Mouse (Mus musculus) left cerebral cortex, postnatal 4 days (tissue): Measurements from ENCODE around the gene Tigd3. TPM values are rescaled to one million over a fixed set of nuclear protein-coding genes. Genes with fewer than 3 reads are reported as not detected.

Experiments used
- DNase-seq: peaks from one replicate; pipeline ENCODE4 v3.0.0-alpha.2; 2022
- intact Hi-C: fragments of 180-260 bp; cut with DNase I; formaldehyde crosslinking; loops from one replicate; pipeline ENCODE4 v1.15.1; 2025
- total RNA-seq, 2 experiments: library from RNA; stranded (reverse); gene quantifications; 2 replicates each; pipeline ENCODE4 v1.2.3; 2021

The Tigd3 gene
- total RNA-seq, 2 experiments from 2014 or later, result 10.2 to 11.7 TPM

DNA sequence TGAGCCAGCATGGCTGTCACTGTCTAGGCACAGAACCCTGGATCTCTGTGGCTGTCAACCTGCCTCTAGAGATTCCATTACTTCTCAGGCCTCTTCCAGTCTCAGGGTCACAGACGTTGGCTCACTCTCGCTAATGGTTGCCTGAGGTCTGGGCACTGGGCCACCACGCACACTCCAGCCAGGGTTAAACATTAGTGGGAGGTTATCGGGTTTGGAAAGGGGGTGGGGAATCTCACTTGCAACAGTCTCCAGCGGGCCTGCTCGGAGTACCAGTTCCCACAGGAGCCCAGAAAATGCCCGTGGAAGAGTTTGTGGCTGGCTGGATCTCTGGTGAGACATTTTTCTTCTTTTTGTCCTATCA lies 15.6 kb downstream of the Tigd3 start:
- DNase-seq, result no peak
- intact Hi-C loops, result loop anchor here (5.0 kb wide), 1 partner anchor 86 kb away; no protein-coding TSS in a partner anchor

GRCm38 (mm10) chr19:5877618-5878361 lies 16.2 kb downstream of the Tigd3 start, which contains the start of gene Slc25a45:
Gene Slc25a45 (plus strand): TSS chr19:5877808.
- intact Hi-C loops, result loop anchor here (5.0 kb wide), 1 partner anchor 85 kb away; no protein-coding TSS in a partner anchor
- DNase-seq, result peak; percentile 76

DNA sequence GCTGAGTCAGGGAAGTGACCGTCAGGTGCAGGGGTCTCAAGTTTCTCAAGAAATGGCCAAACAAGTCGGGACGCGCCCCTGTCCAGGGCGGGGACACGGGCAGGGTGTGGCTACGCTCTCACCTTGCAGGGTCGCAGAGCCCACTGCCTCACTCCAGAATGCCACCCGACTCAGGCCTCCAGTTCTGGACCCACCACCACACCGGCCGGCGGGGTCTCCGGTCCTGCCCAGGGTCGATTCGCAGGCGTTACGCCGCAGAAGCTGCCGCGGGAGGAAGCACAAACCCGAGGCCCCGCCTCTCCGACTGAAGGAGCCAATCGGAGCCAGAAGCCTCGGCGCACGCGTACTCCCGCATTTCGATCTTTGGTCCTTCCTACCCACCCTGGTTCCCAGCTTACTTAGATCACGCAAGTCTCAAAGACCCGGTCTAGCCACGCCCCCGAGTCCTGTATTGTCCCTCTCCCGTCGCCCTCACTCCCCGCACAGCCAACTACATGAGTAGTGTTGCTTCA lies 18.9 kb downstream of the Tigd3 start, which contains the start of gene Frmd8:
TSS of gene Frmd8 (minus strand) at position 306 of the 512 bp plus-strand sequence.
- intact Hi-C loops, result loop anchor here (5.0 kb wide), 1 partner anchor 83 kb away; no protein-coding TSS in a partner anchor

GRCm38 (mm10) chr19:5874391-5874968 lies 19.5 kb downstream of the Tigd3 start:
- no peak for DNase-seq
- intact Hi-C loops, result no loop called here

More for the DNA sequence above, 18.9 kb downstream of the Tigd3 start, which contains the start of gene Frmd8:
- peak; percentile 95 for DNase-seq

GRCm38 (mm10) chr19:5872931-5873556 lies 20.9 kb downstream of the Tigd3 start:
- intact Hi-C loops, result no loop called here
- no peak for DNase-seq

GRCm38 (mm10) chr19:5872528-5872927 lies 21.4 kb downstream of the Tigd3 start:
- intact Hi-C loops, result no loop called here

DNA sequence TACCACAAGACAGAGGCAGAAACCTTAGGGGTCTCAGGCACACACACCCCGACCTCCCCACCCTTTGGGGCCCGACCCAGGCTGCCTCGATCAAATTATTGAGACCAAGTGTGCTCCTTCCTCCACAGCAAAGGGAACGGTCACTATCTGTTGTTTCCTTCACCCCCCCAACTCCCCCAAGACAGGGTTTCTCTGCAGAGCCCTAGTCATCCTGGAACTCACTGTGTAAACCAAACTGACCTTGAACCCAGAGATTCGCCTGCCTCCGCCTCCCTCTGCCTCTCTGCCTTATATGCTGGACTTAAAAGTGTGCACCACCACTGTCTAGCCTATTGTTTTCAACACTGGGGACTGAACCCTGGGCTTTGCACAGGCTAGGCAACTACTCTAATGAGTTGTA lies 22.3 kb downstream of the Tigd3 start:
- no peak for DNase-seq
- intact Hi-C loops, result no loop called here

More at GRCm38 (mm10) chr19:5872528-5872927, 21.4 kb downstream of the Tigd3 start:
- no peak for DNase-seq

- DNase-seq, result no peak
- intact Hi-C loops, result no loop called here
Measured at GRCm38 (mm10) chr19:5871273-5871672, 22.7 kb downstream of the Tigd3 start.

GRCm38 (mm10) chr19:5868096-5868495 lies 25.9 kb downstream of the Tigd3 start:
- DNase-seq, result no peak
- intact Hi-C loops, result no loop called here

- intact Hi-C loops, result no loop called here
- no peak for DNase-seq
Measured at GRCm38 (mm10) chr19:5864710-5865398, 29.1 kb downstream of the Tigd3 start.

- DNase-seq, result no peak
- intact Hi-C loops, result no loop called here
Measured at GRCm38 (mm10) chr19:5863776-5864175, 30.2 kb downstream of the Tigd3 start.

DNA sequence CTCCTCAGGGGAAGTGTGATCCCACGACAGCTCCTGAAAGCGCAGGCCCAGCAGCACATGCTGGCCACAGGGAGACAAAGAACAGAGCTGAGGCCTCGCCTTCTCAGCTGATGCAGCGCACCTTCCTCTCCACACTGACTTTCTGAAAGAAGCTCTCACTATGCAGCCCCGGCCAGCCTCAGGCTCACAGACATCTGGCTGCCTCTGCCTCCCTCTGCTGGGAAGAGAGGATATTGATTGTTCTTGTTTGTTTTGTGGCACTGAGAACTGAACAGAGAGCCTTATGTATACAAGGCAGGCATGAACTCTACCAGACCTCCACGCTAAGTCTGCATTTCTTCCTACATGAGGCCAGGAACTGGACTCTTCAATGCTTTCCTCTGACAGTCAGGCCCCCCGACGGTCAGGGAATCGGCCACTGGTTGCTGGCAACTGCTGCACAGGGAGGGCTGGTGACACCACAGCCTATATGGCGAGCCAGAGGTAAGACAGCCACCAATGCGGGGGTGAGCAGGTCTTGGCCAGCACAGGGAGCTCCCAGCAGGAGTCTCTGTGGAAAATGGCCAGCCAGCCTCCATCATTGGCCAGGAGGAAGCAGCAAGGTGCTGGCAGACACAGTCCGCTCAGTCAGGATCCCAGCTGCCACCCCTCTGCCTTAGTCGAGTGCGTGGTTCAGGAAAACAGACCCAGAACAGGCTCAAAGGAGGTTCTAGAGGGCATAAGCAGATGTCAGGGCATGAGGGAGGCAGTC lies 31.4 kb downstream of the Tigd3 start:
- DNase-seq, result no peak
- intact Hi-C loops, result no loop called here

DNA sequence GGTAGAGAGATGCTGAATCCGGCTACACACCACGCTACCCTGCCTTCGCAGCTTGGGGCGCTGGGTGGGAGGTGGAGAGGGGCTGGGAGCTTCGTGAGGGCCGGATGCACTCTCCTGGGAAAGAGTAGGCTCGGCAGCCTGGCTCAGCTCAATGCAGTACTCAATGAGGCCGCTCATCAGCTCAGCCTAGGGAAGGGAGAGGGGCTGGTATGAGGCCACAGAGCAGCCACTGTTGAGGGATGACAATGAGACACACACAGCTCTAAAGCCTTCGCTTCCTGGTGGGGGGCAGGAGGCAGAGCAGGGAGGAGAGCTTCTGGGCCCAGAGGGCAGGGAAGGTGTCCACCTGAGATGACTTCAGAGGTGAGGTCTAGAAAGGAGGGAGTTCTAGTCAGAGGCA lies 37.3 kb downstream of the Tigd3 start:
- no peak for DNase-seq
- intact Hi-C loops, result no loop called here

- no peak for DNase-seq
- intact Hi-C loops, result no loop called here
Measured at GRCm38 (mm10) chr19:5852035-5852722, 41.8 kb downstream of the Tigd3 start.

DNA sequence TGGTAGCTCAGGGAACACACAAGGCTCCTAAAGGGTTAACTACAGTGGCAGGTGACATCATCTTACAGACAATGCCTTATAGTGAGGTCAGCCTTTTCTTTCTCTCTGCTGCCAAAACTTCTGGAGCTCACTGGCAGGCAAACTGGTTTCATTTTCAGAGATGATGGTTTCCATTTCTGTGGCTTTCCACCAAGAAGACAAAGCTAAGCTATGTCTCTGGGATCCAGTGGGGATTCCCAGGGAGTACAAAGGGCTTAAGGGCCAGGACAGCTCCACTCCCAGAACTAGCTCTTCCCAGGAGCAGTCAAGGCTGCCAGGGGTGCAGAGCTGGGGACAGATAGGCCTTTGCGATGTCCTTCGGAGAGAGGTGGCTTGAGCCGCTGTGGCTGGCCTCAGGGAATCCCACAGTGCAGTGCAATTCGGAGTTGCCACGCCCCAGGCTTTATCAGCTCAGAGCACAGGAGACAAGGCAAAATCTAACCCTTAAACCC lies 42.4 kb downstream of the Tigd3 start:
- DNase-seq, result no peak
- intact Hi-C loops, result no loop called here

GRCm38 (mm10) chr19:5850860-5851259 lies 43.1 kb downstream of the Tigd3 start:
- intact Hi-C loops, result no loop called here
- DNase-seq, result no peak

DNA sequence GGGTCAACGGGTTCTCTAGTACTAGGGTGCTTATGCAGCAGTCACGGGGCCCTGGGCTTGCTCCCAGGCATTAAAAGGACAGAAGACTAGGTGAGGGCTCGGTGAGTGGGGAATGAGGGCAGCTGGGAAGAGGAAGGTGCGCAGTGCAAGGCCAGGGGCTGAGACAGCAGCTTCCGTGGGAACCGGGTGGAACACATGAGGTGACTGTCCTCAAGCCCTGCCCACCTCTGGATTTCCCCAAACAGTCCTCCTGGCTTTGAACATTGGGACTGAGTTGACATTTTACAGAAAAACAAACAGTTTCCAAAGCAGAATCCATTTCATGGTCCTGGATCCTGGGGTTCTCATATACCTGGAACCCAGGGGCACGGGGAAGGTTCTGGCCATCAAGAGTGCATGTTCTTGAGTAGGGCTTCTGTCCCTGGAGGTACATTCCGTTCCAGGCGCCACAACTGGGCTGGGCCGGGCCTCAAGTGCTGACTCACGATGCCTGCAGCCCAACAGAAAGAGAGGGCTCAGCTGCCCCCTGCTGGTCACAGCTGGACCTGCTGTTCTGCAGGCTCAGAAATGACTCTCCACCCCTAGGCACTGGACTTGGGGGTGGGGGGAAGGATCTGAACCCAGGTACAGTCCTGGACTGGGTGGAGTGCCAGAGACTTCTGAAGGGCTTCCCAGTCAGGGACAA lies 44.0 kb downstream of the Tigd3 start:
- intact Hi-C loops, result no loop called here
- peak; percentile 93 for DNase-seq

DNA sequence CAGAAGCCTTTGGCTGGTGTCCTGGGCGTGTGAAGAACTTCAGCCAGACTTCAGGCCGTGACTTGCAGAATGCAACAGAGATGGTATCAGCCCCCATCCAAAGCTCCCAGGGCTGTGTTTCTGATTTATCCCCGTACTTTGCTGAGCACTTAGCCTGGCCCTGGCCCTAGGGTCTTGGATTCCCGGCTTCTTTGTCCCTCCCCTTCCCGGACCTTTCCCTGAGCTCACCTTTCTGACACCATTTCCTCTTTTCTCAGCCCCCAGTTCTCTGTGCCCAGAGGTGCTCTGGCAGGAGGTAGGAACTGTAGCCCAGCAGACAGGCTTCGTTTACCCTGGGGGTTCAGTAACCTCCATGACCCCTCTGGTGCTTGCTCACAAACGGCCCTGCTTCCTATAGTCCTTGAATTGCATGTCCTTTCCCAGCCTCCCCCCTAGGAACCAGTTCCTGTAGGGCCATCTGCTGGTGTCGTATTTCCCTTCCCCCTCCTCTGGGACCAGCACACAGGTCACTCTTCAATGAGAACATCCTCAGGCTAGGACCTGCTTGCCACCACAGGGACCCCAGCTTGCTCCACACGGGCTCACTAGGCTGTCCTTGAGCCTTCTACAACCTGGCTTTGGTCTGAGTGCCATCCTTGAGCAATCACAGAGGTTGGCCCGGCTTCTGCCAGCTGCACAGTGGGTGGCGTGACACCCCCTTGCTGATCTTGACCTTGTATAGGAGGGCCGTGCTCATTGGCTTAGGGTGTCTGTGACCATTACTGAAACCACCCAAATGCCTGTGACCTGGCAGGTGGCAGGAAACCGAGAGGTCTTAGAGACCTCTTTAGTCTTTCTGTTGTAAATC lies 44.9 kb downstream of the Tigd3 start:
- intact Hi-C loops, result no loop called here
- no peak for DNase-seq
